Mouse (Mus musculus): ENCODE results near the gene Spred2.

DNA sequence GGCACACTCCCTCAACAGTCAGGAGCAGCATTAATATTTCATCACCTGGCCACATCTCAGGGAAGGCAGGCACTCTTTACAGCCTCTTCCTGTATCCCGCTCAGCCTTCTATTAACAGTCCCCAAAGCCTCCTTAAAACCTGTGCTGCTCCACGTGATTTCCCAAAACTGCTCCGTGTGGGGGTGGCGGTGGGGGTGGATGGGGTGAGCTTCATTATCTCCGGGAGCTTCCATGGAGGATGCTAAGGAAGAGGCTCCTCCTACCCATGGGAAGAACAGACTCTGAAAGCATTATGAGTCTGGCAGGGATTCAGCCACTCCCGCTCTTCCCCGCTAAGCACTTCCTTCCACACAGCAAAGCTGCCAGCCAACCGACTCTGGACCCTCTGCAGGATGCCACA, 114.5 kb downstream of the Spred2 start:
- TF ChIP-seq CTCF (IDR thresholded peaks at IDR 0.05; ENCODE audit: insufficient read depth, low read length) (no peak), POLR2A (IDR thresholded peaks at IDR 0.05; ENCODE audit: borderline replicate concordance, extremely low read depth, low read depth, low read length) (no peak)
